Mouse (Mus musculus): ENCODE data around the gene Tbc1d8.

- no peak for TF ChIP-seq CTCF (IDR thresholded peaks at IDR 0.05; ENCODE audit: extremely low read depth, insufficient read depth, insufficient read length, insufficient replicate concordance)
- no peak for TF ChIP-seq POLR2A (IDR thresholded peaks at IDR 0.05; ENCODE audit: low read depth, low read length)
These were observed 102.4 kb downstream of the Tbc1d8 start for GRCm38 (mm10) chr1:39376121-39376520.
